Mouse (Mus musculus) megakaryocyte, embryonic 14.5 days (primary cell): ENCODE data around the gene Slc25a39.

ENCODE experiments used
- FLI1 ChIP-seq: IDR thresholded peaks from 2 replicates; pipeline ENCODE4 v1.6.1; 2012; ENCODE audit warnings: low read length, inconsistent platforms, mixed read lengths
- GATA1 ChIP-seq: IDR thresholded peaks from 3 replicates; pipeline ENCODE4 v1.6.1; 2012; ENCODE audit warnings: mixed read lengths, low read length, inconsistent platforms, borderline replicate concordance

DNA sequence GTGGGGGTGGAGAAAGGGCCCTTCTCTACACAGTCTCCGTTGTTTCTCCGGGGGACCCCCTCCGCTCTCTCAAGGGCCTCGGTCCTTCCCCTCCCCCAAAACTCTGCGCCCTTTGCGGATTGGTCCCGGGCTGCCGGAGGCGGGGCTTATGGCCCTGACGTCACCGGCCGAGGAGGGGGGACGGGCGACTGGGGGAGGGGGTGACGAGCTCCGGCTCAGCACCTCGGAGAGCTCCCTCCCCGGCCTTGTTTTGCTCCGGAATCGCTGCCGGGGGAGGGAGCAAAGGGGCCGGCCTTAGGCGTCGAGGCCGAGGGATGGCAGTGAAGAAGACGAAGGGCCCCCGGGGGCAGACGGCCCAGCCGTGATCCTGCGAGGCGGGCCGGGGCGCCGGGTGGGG, 14.5 kb downstream of the Slc25a39 start, which contains the start of gene Rundc3a:
- TF ChIP-seq GATA1, result no peak
- TF ChIP-seq FLI1, result no peak
